12 mouse cellular contexts compared by ENCODE assay signal in the genomic region with DNA sequence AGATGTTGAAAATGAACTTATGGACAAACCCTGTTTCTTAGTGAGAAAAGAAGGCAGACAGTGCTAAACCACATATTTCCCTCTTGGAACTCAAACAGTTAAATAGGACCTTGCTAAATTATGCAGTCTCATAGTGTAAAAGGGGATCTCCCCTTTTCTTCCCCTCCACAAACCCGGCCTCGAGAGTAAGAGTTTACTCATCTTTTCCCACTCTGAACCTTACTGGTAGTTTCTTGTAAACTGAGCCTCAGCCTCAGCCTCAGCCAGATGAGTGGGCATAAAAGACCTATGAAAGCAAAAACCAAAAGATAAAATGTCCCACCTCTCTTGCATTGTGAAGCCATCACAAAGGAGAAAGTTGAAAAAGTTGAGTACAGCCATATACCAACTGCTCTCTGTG.
"Had no signal": no experiment of that assay in that cellular context is flagged by ENCODE, and none has a peak within 500 bp of the region (broad histone marks: within the 10 kb centered on the region; RNA-seq: fewer than 3 reads in every experiment).

No protein-coding gene starts in this region.

- DNase-seq: lung, adult 2 months; lung, postnatal 14 days; lung, postnatal 36 days; retina, postnatal 1 day; right cerebral cortex, adult 18-20 months; right cerebral cortex, postnatal 14 days; thymus, adult 2 months; thymus, postnatal 25 days; thymus, postnatal 4 days had no signal

- ATAC-seq: lung, postnatal 0 days; midbrain, embryonic 13.5 days; midbrain, embryonic 15.5 days had no signal
